Mouse (Mus musculus) ES-E14 (cell line): ENCODE data around the gene Mknk2.

Experiments used
- CHD2 ChIP-seq: IDR thresholded peaks from 2 replicates; pipeline ENCODE4 v1.6.1; 2014; ENCODE audit warnings: mild to moderate bottlenecking, low read depth, low read length, inconsistent platforms
- HCFC1 ChIP-seq: IDR thresholded peaks from 2 replicates; pipeline ENCODE4 v1.6.1; 2012; ENCODE audit warnings: low read length, inconsistent platforms, borderline replicate concordance; ENCODE audit not compliant: insufficient read depth
- MAFK ChIP-seq: IDR thresholded peaks from 2 replicates; pipeline ENCODE4 v1.6.1; 2014; ENCODE audit warnings: mild to moderate bottlenecking, low read depth, low read length, inconsistent platforms; ENCODE audit not compliant: insufficient read depth
- ZC3H11A ChIP-seq: IDR thresholded peaks from 2 replicates; pipeline ENCODE4 v1.6.1; 2012; ENCODE audit warnings: low read depth, mild to moderate bottlenecking, inconsistent platforms, low read length, borderline replicate concordance
- ZNF384 ChIP-seq: IDR thresholded peaks from 2 replicates; pipeline ENCODE4 v1.6.1; 2012; ENCODE audit warnings: low read depth, low read length, inconsistent platforms

DNA sequence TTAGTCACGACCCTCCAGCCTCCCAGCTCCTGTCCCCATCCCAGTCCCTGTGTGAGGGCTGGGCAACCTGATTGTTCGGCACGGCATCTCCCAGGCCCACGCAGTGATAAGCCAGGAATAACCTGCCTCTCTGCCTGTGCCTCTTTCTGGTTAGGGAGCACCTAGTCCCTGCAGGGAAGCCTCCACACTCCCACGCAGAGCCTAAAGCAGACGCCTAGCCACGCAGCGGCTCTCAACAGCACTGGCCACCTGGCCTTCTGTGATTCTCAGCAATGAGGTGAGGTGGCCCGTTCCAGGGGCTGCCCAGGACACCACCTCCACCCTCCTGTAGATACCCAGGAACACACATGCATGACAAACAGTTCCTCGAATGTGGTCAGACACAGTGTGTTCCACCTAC is 27.5 kb downstream of the Mknk2 start:
- TF ChIP-seq ZC3H11A (no peak), MAFK (no peak), ZNF384 (no peak), HCFC1 (no peak), CHD2 (no peak)
